Mouse (Mus musculus) intestine, embryonic 16.5 days (tissue): ENCODE measurements around the gene Adsl. TPM values are rescaled to one million over a fixed set of nuclear protein-coding genes. Genes with fewer than 3 reads are reported as not detected.

Experiments used
- ATAC-seq: fragments of 200-750 bp; cut with Nextera tagmentation; 2 replicates; pipeline ENCODE4 v1.8.0; 2017; ENCODE audit warnings: moderate TSS enrichment, moderate library complexity
- H3K27ac ChIP-seq: fragments of 300-500 bp; sonication (generic); 2 replicates; pipeline ENCODE4 v1.5.1; 2014; ENCODE audit warnings: mild to moderate bottlenecking, low read length
- H3K27me3 ChIP-seq: fragments of 300-500 bp; sonication (generic); replicated peaks from 2 replicates; pipeline ENCODE4 v1.6.1; 2014; ENCODE audit warnings: low read length, control low read depth, mixed read lengths; ENCODE audit not compliant: control insufficient read depth, insufficient read depth
- H3K36me3 ChIP-seq: fragments of 300-500 bp; sonication (generic); 2 replicates; pipeline ENCODE4 v1.6.1; 2014; ENCODE audit warnings: low read length, control low read depth; ENCODE audit not compliant: control insufficient read depth, insufficient read depth
- H3K4me1 ChIP-seq: fragments of 300-500 bp; sonication (generic); 2 replicates; pipeline ENCODE4 v1.6.1; 2014; ENCODE audit warnings: low read length, control low read depth, mixed read lengths; ENCODE audit not compliant: control insufficient read depth, insufficient read depth
- H3K4me2 ChIP-seq: fragments of 300-500 bp; sonication (generic); 2 replicates; pipeline ENCODE4 v1.6.1; 2014; ENCODE audit warnings: low read depth, low read length, control low read depth
- H3K4me3 ChIP-seq: fragments of 300-500 bp; sonication (generic); 2 replicates; pipeline ENCODE4 v1.5.1; 2014; ENCODE audit warnings: mild to moderate bottlenecking, low read length
- H3K9ac ChIP-seq: fragments of 300-500 bp; sonication (generic); 2 replicates; pipeline ENCODE4 v1.6.1; 2014; ENCODE audit warnings: low read depth, low read length
- H3K9me3 ChIP-seq: fragments of 300-500 bp; sonication (generic); 2 replicates; pipeline ENCODE4 v1.6.1; 2016; ENCODE audit warnings: low read length, control low read depth; ENCODE audit not compliant: control insufficient read depth
- WGBS: fragments of 180-500 bp; shearing (Covaris S2); extraction: QIAGEN DNeasy Blood & Tissue Kit; methylation state at CpG from one replicate; pipeline ENCODE4 v1.1.7; 2014; 5-methylcytosine and 5-hydroxymethylcytosine counted together
- polyA plus RNA-seq: library from polyadenylated mRNA; unstranded; fragments of >200 nt; fragmentation: Nextera tagmentation; extraction: Ambion mirVana; gene quantifications from 2 replicates; pipeline ENCODE4 v1.2.1, GENCODE M21; 2015

Gene Adsl
- polyA plus RNA-seq, 1 experiment from 2014 or later: 166 TPM

DNA sequence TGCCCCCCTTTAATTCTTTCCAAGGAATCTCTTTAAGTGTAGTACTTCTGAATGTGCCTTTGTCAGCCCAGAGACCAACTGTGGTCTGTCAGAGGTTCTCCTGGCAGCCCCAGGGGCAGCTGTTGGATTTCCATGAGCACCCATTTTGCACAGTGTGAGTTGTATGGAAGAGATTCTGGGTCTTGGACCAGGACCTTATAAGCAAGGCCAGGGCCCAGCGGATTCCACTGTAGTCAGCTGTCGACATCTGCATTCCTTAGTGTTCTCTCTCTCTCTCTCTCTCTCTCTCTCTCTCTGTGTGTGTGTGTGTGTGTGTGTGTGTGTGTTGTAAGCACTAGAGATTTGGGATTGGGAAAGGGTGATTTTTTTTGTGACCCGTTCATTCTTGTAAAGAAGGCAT, 11.6 kb upstream of the Adsl start:
- Histone ChIP-seq H3K27ac (no peak overlapping the region), H3K4me2 (no peak overlapping the region), H3K4me3 (no peak overlapping the region), H3K9me3 (no peaks in the 10 kb centered on the region), H3K27me3 (no peaks in the 10 kb centered on the region), H3K36me3 (no peaks in the 10 kb centered on the region), H3K4me1 (no peaks in the 10 kb centered on the region), H3K9ac (no peak overlapping the region)
- ATAC-seq: no peak
- 80% methylated on average over 3 of the region's 3 CpGs for WGBS

DNA sequence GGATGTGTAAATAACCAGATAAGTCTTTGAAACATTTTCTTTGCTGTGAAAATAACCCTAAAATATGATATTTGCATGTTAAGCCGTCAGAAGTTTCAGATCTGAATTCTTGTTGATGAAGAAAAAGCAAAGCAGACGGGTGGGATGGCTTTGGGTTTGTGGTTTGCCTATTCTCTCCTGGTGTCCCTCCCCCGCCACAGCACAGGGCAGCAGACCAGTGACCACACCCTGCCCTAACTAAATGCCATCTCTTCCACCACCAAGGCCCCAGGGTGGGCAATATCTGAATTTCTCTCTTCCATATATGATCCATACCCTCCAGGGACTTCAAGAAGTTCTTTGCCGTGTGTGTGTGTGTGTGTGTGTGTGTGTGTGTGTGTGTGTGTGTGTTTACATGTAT, 9.7 kb upstream of the Adsl start:
- H3K4me3 ChIP-seq: no peak overlapping the region
- no peak overlapping the region for H3K9ac ChIP-seq
- no peaks in the 10 kb centered on the region for H3K27me3 ChIP-seq
- H3K4me1 ChIP-seq: no peaks in the 10 kb centered on the region
- no peaks in the 10 kb centered on the region for H3K36me3 ChIP-seq
- H3K9me3 ChIP-seq: no peaks in the 10 kb centered on the region
- WGBS: 75% methylated on average over 4 of the region's 4 CpGs
- H3K27ac ChIP-seq: no peak overlapping the region
- no peak overlapping the region for H3K4me2 ChIP-seq
- ATAC-seq: no peak

DNA sequence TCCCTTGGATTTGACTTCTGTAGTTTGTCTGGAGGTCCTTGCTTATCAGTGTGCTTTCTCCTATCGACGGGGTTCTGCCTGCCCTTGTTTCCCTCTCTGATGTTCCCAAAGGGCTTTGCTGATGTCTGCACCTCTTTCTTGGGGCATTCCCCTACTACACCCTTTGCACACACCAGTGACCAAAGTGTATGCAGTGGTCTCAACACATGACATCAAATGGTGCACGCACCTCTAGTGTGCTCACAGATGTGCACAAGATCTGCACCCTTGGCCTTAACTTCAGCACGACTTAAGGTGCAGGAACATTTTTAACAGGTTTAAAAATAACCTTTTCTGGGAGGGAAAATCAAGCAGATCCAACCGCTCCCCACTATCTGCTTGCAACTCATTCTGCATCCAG, 8.9 kb upstream of the Adsl start:
- Histone ChIP-seq H3K4me3 (no peak overlapping the region), H3K4me2 (no peak overlapping the region), H3K4me1 (no peaks in the 10 kb centered on the region), H3K27ac (no peak overlapping the region), H3K27me3 (no peaks in the 10 kb centered on the region), H3K9me3 (no peaks in the 10 kb centered on the region), H3K36me3 (no peaks in the 10 kb centered on the region), H3K9ac (no peak overlapping the region)
- no peak for ATAC-seq
- WGBS: 79% methylated on average over 5 of the region's 5 CpGs

DNA sequence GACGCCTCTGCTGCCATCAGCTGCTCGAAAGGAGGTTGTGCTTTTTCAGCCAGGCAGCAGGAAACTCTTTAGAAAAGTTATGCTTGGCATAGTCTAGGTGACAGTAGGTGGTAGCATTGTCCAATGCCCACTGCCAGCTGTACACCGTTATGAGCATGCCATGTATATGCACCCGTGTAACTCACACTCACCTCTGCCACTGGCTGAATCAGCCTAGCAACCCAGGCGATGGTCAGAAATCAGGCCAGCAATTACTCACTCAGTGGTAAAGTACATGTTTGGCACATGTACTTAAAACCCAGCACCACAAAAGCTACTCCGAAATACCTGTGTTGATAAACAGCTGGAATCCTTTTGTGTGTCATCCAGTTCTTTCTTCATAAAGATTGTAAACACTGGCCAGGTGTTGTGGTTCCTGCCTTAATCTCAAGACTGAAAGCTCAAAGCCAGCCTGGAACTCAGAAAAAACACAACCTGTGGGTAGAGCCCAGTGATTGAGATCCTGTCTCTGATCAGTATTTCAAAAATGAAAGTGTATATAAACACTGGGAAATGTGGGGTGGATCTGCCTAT, 6.7 kb upstream of the Adsl start:
- Histone ChIP-seq H3K27ac (no peak overlapping the region), H3K4me3 (no peak overlapping the region), H3K9ac (no peak overlapping the region), H3K4me1 (no peaks in the 10 kb centered on the region; the same call in 1 of the 2 replicates), H3K27me3 (no peaks in the 10 kb centered on the region), H3K9me3 (no peaks in the 10 kb centered on the region), H3K4me2 (no peak overlapping the region), H3K36me3 (no peaks in the 10 kb centered on the region)
- ATAC-seq: no peak
- WGBS: 86% methylated on average over 6 of the region's 6 CpGs

DNA sequence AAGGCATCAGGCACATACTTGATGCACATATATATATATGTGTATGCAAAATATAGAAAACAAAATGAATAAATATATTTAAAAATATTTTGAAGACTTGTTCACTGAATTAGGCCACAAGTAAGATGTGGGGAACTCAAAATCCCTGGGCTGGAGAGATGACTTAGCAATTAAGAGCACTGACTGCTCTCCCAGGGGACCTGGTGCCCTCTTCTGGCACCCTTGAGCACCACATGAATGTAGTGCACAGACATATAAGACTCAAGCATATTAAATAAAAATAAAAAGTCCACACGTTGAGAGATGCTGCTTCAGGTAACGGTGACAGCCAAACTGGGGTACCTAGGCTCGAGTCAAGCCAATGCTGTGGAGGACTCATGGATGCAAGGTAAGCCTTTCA, 2.4 kb upstream of the Adsl start:
- H3K9ac ChIP-seq: no peak overlapping the region
- no peak for ATAC-seq
- H3K9me3 ChIP-seq: no peaks in the 10 kb centered on the region
- no peaks in the 10 kb centered on the region for H3K27me3 ChIP-seq
- H3K4me3 ChIP-seq: no peak overlapping the region
- peaks cover 9% of the 10 kb centered on the region for H3K4me1 ChIP-seq
- no peaks in the 10 kb centered on the region for H3K36me3 ChIP-seq
- 57% methylated on average over 3 of the region's 3 CpGs for WGBS
- H3K27ac ChIP-seq: no peak overlapping the region
- H3K4me2 ChIP-seq: no peak overlapping the region

DNA sequence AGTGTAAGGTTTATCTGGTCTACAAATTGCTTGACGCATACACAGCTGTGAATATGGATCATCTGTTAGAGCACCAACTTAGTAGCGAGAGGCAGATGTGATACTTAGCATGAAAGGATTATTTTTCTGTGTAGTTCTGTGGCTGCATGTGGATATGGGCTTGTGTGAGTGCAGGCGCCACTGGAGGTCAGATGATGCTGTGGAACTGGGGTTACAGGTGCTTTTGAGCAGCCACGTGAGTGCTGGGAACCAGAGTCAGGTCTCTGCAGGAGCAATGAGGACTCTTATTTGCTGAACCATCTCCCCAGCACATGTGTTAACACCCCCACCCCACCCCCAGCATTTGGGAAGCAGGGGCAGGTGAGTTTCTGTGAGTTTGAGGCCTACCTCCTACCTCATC, 1.1 kb downstream of the Adsl start:
- H3K36me3 ChIP-seq: peaks cover 16% of the 10 kb centered on the region
- H3K4me1 ChIP-seq: peaks cover 9% of the 10 kb centered on the region
- no peak for ATAC-seq
- H3K9me3 ChIP-seq: no peaks in the 10 kb centered on the region
- H3K4me3 ChIP-seq: peak overlapping the region; percentile 72
- H3K9ac ChIP-seq: peak overlapping the region; percentile 79
- WGBS: 51% methylated on average over 4 of the region's 4 CpGs
- peak overlapping the region; percentile 73 for H3K4me2 ChIP-seq
- H3K27me3 ChIP-seq: no peaks in the 10 kb centered on the region
- H3K27ac ChIP-seq: no peak overlapping the region

DNA sequence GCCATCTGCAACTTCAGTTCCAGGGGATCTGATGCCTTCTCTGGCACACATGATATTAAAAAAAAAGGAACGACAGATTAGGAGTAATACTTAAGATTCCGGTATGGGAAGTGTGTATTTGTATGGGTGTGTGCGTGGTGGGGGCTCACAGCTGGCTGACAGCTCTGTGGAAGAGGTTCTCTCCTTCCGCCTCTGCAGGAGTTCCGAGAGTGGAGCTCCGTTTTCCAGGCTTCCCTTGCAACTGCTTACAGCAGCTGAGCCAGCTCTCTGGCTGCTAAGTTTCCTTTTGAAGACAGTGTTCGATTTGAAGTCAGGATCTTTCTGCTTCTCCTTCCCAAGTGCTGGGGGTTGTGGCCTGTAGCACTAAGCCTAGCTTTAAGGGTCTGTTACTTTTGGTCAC, 1.8 kb downstream of the Adsl start:
- Histone ChIP-seq H3K9me3 (no peaks in the 10 kb centered on the region), H3K27ac (no peak overlapping the region), H3K27me3 (no peaks in the 10 kb centered on the region), H3K9ac (no peak overlapping the region), H3K4me2 (no peak overlapping the region), H3K4me1 (peaks cover 9% of the 10 kb centered on the region), H3K4me3 (no peak overlapping the region), H3K36me3 (peaks cover 18% of the 10 kb centered on the region)
- ATAC-seq: no peak
- WGBS: 92% methylated on average over 7 of the region's 7 CpGs

DNA sequence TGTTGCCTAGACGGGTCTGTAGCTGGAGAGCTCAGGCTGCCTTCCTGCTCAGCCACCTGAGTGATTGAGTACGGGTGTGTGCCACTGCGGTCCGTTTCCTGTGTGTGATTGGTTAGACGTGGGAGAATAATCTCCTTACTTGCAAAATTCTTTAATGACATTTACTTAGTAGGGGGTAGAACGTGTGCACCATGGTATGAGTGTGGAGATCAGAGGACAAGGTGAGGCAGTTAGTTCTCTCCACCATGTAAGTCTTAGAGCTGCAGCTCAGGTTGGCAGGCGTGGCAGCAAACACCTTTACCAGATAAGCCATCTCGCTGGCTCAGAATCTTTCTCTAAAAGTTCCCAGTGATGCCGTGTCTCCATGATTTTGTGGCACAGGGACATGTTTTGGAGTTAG, 5.7 kb downstream of the Adsl start:
- Histone ChIP-seq H3K9me3 (no peaks in the 10 kb centered on the region), H3K4me3 (no peak overlapping the region), H3K4me1 (peaks cover 9% of the 10 kb centered on the region), H3K36me3 (peaks cover 19% of the 10 kb centered on the region), H3K27me3 (no peaks in the 10 kb centered on the region), H3K4me2 (no peak overlapping the region), H3K9ac (no peak overlapping the region), H3K27ac (no peak overlapping the region)
- ATAC-seq: no peak
- WGBS: 77% methylated on average over 9 of the region's 9 CpGs

DNA sequence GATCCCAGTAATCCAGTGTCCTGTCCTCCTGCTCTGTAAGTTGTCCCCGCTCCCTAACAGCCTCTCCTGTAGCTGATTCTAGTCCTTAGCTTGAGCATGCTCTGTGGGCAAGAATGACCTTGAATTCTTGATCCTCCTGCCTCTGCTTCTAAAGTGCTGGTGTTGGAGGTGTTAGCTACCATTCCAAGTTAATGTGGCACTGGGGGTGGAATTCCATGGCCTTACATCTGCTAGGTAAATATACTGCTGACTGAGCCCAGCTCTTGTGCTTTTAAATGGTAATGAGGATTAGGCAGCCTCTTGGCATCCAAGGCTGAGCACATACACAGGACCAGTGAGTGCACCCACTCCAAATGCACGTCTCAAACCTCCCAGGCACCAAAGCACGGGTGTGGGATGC, 6.6 kb downstream of the Adsl start:
- no peak overlapping the region for H3K27ac ChIP-seq
- 82% methylated on average over 3 of the region's 3 CpGs for WGBS
- H3K27me3 ChIP-seq: no peaks in the 10 kb centered on the region
- peaks cover 19% of the 10 kb centered on the region for H3K36me3 ChIP-seq
- H3K4me3 ChIP-seq: no peak overlapping the region
- no peak for ATAC-seq
- no peaks in the 10 kb centered on the region for H3K9me3 ChIP-seq
- no peak overlapping the region for H3K9ac ChIP-seq
- no peak overlapping the region for H3K4me2 ChIP-seq
- peaks cover 4% of the 10 kb centered on the region for H3K4me1 ChIP-seq

DNA sequence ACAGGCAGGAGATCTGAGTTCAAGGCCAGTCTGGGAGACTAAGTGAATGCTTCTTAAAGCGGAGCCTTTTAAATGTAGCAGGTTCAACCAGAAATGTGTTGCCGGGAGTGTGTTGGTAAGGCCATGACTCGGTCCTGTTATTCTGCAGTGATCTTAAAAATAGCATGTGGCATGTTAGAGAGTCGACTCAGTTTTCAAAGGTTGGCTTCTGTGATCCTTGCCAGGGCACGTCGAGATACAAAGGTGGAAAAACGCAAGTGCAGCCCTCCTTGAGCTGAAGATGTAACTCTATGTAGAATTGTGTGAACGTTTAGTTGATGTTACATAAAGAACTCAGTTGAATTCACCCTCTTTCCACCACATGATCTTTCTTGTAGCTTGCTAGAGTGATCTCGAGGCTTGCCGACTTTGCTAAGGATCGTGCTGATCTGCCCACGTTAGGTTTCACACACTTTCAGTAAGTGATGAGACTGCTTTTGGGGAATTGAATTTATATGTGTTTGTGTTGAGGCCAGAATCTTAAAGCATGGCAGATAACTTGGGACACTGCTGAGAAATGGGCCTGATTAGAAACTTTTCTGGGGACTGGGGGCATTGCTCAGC, 7.6 kb downstream of the Adsl start:
- Histone ChIP-seq H3K4me1 (no peaks in the 10 kb centered on the region), H3K4me3 (no peak overlapping the region), H3K4me2 (no peak overlapping the region), H3K9ac (no peak overlapping the region), H3K27ac (no peak overlapping the region), H3K27me3 (no peaks in the 10 kb centered on the region), H3K9me3 (no peaks in the 10 kb centered on the region), H3K36me3 (peaks cover 19% of the 10 kb centered on the region)
- 96% methylated on average over 12 of the region's 12 CpGs for WGBS
- ATAC-seq: no peak
